Mouse (Mus musculus) ES-E14 (cell line): ENCODE results near the gene Sufu.

ENCODE experiments used
- HCFC1 ChIP-seq: IDR thresholded peaks from 2 replicates; pipeline ENCODE4 v1.6.1; 2012; ENCODE audit warnings: low read length, inconsistent platforms, borderline replicate concordance; ENCODE audit not compliant: insufficient read depth
- ZC3H11A ChIP-seq: IDR thresholded peaks from 2 replicates; pipeline ENCODE4 v1.6.1; 2012; ENCODE audit warnings: low read depth, mild to moderate bottlenecking, inconsistent platforms, low read length, borderline replicate concordance

DNA sequence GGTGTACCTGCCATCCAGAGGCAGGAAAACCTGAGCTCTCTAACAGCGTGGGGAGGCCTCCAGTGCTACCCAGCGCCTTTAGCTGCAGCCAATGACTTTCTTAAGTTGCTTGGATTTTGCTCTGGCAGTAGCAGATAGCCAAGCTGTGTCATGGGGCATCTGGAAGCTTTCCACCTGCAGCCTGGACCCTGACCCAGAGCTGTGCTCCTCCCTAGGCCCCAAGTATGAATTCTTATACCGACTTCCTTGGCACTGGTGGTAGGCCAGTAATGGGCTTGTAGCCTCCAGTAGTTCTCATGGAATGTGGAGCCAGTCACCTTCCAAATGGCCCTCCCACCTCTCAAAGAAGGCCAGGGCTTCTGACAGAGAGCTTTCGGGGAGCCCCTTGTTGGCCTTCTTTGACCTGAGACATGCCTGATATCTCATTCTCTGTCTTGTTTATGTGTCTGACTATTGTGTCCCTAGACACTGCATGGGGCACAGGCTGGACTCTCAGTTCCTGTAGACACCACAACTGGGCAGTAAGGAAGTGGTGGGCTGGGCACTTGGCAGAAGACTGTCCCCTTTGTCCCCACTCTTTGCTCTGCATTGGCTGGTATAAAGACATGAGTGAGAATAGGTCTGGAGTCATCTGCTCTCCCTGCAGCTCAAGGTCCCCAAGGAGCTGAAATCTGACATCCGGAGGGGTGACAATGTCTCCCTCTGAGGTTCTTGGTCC lies 59.5 kb downstream of the Sufu start:
- TF ChIP-seq HCFC1 (no peak), ZC3H11A (no peak)
